Mouse (Mus musculus) MEL (cell line): ENCODE measurements around the gene Mrpl17. TPM values are rescaled to one million over a fixed set of nuclear protein-coding genes. Genes with fewer than 3 reads are reported as not detected.

ENCODE experiments used
- DNase-seq: peaks from one replicate; pipeline ENCODE4 v3.0.0; 2011; ENCODE audit warnings: low read depth, low spot score
- H3K27ac ChIP-seq: 2 replicates; pipeline ENCODE4 v1.5.1; 2012; ENCODE audit warnings: low read depth, mild to moderate bottlenecking, control low read depth, low read length, moderate library complexity; ENCODE audit not compliant: control insufficient read depth
- H3K27me3 ChIP-seq, 2 experiments: fragments of 150-350 bp in 1 of 2; sonication (generic) in 1 of 2; 2 replicates each; pipeline ENCODE4 v1.6.1; 2012; ENCODE audit warnings: low read length in 2 of 2, mild to moderate bottlenecking in 2 of 2, improper control_type of control experiment in 1 of 2, moderate library complexity in 1 of 2; ENCODE audit not compliant: insufficient read depth in 2 of 2, control insufficient read depth in 1 of 2
- H3K36me3 ChIP-seq, 2 experiments: 2 replicates each; pipeline ENCODE4 v1.6.1; 2012 to 2014; ENCODE audit warnings: low read length in 2 of 2, improper control_type of control experiment in 1 of 2, inconsistent platforms in 1 of 2, mild to moderate bottlenecking in 1 of 2; ENCODE audit not compliant: insufficient read depth in 2 of 2, control insufficient read depth in 1 of 2
- H3K4me1 ChIP-seq, 2 experiments: fragments of 150-350 bp in 1 of 2; sonication (generic) in 1 of 2; 2 replicates each; pipeline ENCODE4 v1.6.1; 2012; ENCODE audit warnings: low read length in 2 of 2, improper control_type of control experiment in 1 of 2, mild to moderate bottlenecking in 1 of 2; ENCODE audit not compliant: insufficient read depth in 2 of 2, control insufficient read depth in 1 of 2
- H3K4me3 ChIP-seq, 2 experiments: fragments of 150-350 bp in 1 of 2; sonication (generic) in 1 of 2; 2 replicates each; pipeline ENCODE4 v1.5.1; 2012; ENCODE audit warnings: low read depth in 2 of 2, low read length in 2 of 2, mild to moderate bottlenecking in 2 of 2, moderate library complexity in 2 of 2, control low read depth in 1 of 2, improper control_type of control experiment in 1 of 2; ENCODE audit not compliant: control insufficient read depth in 1 of 2, insufficient read depth in 1 of 2
- H3K79me2 ChIP-seq: 2 replicates; pipeline ENCODE4 v1.6.1; 2012; ENCODE audit warnings: mild to moderate bottlenecking, low read length, moderate library complexity; ENCODE audit not compliant: control insufficient read depth, poor library complexity, insufficient read depth
- H3K9ac ChIP-seq: 2 replicates; pipeline ENCODE4 v1.6.1; 2012; ENCODE audit warnings: low read depth, mild to moderate bottlenecking, control low read depth, low read length, moderate library complexity; ENCODE audit not compliant: control insufficient read depth, poor library complexity, severe bottlenecking
- H3K9me3 ChIP-seq: fragments of 150-350 bp; sonication (generic); replicated peaks from 2 replicates; pipeline ENCODE4 v1.6.1; 2012; ENCODE audit warnings: mild to moderate bottlenecking, low read length, improper control_type of control experiment, moderate library complexity; ENCODE audit not compliant: insufficient read depth
- CHD1 ChIP-seq: IDR thresholded peaks from 2 replicates; pipeline ENCODE4 v1.6.1; 2012; ENCODE audit warnings: low read depth, mild to moderate bottlenecking, inconsistent platforms, low read length, improper control_type of control experiment
- CHD2 ChIP-seq: IDR thresholded peaks from 2 replicates; pipeline ENCODE4 v1.6.1; 2011; ENCODE audit warnings: low read length, improper control_type of control experiment
- CTCF ChIP-seq, 3 experiments: IDR thresholded peaks in 2 of 3; conservative IDR thresholded peaks in 1 of 3; 2 replicates each; pipeline ENCODE4 v1.5.1; 2011 to 2012; ENCODE audit warnings: low read length in 3 of 3, low read depth in 2 of 3, mild to moderate bottlenecking in 2 of 3, improper control_type of control experiment in 1 of 3, inconsistent platforms in 1 of 3, mixed read lengths in 1 of 3, moderate library complexity in 1 of 3; ENCODE audit not compliant: control insufficient read depth in 1 of 3, insufficient read depth in 1 of 3, poor library complexity in 1 of 3, severe bottlenecking in 1 of 3
- E2F4 ChIP-seq: IDR thresholded peaks from 2 replicates; pipeline ENCODE4 v1.6.1; 2011; ENCODE audit warnings: low read depth, low read length, improper control_type of control experiment, borderline replicate concordance
- ELF1 ChIP-seq: IDR thresholded peaks from 2 replicates; pipeline ENCODE4 v1.6.1; 2014; ENCODE audit warnings: low read depth, mild to moderate bottlenecking, inconsistent platforms, low read length, improper control_type of control experiment, moderate library complexity
- GATA1 ChIP-seq: IDR thresholded peaks from 2 replicates; pipeline ENCODE4 v1.6.1; 2011; ENCODE audit warnings: low read depth, low read length, improper control_type of control experiment
- JUND ChIP-seq: IDR thresholded peaks from 2 replicates; pipeline ENCODE4 v1.6.1; 2011; ENCODE audit warnings: low read depth, mild to moderate bottlenecking, improper control_type of control experiment, low read length
- KAT2A ChIP-seq: conservative IDR thresholded peaks from 2 replicates; pipeline ENCODE4 v1.6.1; 2012; ENCODE audit warnings: low read depth, low read length, improper control_type of control experiment, inconsistent platforms
- MAZ ChIP-seq: IDR thresholded peaks from 2 replicates; pipeline ENCODE4 v1.6.1; 2012; ENCODE audit warnings: low read depth, mild to moderate bottlenecking, inconsistent platforms, low read length, improper control_type of control experiment
- MEF2A ChIP-seq: IDR thresholded peaks from 2 replicates; pipeline ENCODE4 v1.6.1; 2014; ENCODE audit warnings: low read depth, mild to moderate bottlenecking, inconsistent platforms, low read length, improper control_type of control experiment; ENCODE audit not compliant: poor library complexity, insufficient replicate concordance, severe bottlenecking; ENCODE audit errors: extremely low read depth
- MXI1 ChIP-seq: IDR thresholded peaks from 2 replicates; pipeline ENCODE4 v1.6.1; 2011; ENCODE audit warnings: mild to moderate bottlenecking, low read depth, low read length, improper control_type of control experiment
- MYB ChIP-seq: IDR thresholded peaks from 2 replicates; pipeline ENCODE4 v1.6.1; 2011; ENCODE audit warnings: mild to moderate bottlenecking, low read depth, low read length, improper control_type of control experiment
- NELFE ChIP-seq: IDR thresholded peaks from 2 replicates; pipeline ENCODE4 v1.6.1; 2011; ENCODE audit warnings: low read depth, low read length, improper control_type of control experiment
- POLR2AphosphoS2 ChIP-seq: IDR thresholded peaks from 2 replicates; pipeline ENCODE4 v1.6.1; 2011; ENCODE audit warnings: low read length, improper control_type of control experiment
- POLR2AphosphoS5 ChIP-seq: IDR thresholded peaks from 2 replicates; pipeline ENCODE4 v1.6.1; 2012; ENCODE audit warnings: low read depth, borderline replicate concordance, mild to moderate bottlenecking, inconsistent platforms, low read length, moderate library complexity, mixed read lengths
- RCOR1 ChIP-seq: IDR thresholded peaks from 2 replicates; pipeline ENCODE4 v1.6.1; 2012; ENCODE audit warnings: low read depth, mild to moderate bottlenecking, inconsistent platforms, low read length, improper control_type of control experiment
- SIN3A ChIP-seq: IDR thresholded peaks from 2 replicates; pipeline ENCODE4 v1.6.1; 2012; ENCODE audit warnings: low read length, improper control_type of control experiment, inconsistent platforms
- TAL1 ChIP-seq: IDR thresholded peaks from 2 replicates; pipeline ENCODE4 v1.6.1; 2012; ENCODE audit warnings: mild to moderate bottlenecking, inconsistent platforms, low read length, moderate library complexity, mixed read lengths
- TCF12 ChIP-seq: IDR thresholded peaks from 2 replicates; pipeline ENCODE4 v1.6.1; 2014; ENCODE audit warnings: low read depth, mild to moderate bottlenecking, inconsistent platforms, low read length, improper control_type of control experiment, moderate library complexity
- ZKSCAN1 ChIP-seq: IDR thresholded peaks from 2 replicates; pipeline ENCODE4 v1.6.1; 2012; ENCODE audit warnings: low read depth, mild to moderate bottlenecking, inconsistent platforms, low read length, improper control_type of control experiment, moderate library complexity
- ZMIZ1 ChIP-seq: IDR thresholded peaks from 2 replicates; pipeline ENCODE4 v1.6.1; 2012; ENCODE audit warnings: low read depth, mild to moderate bottlenecking, inconsistent platforms, low read length, improper control_type of control experiment, moderate library complexity
- ZNF384 ChIP-seq: IDR thresholded peaks from 2 replicates; pipeline ENCODE4 v1.6.1; 2012; ENCODE audit warnings: low read depth, mild to moderate bottlenecking, inconsistent platforms, low read length, improper control_type of control experiment
- polyA plus RNA-seq, 2 experiments: library from polyadenylated mRNA; stranded (reverse) in 1 of 2; unstranded in 1 of 2; fragments of >175 nt in 1 of 2; fragments of >200 nt in 1 of 2; gene quantifications; 2 replicates each; pipeline versions ENCODE4 v1.2.1 to v1.2.4; 2012; ENCODE audit warnings: low replicate concordance in 2 of 2, low read depth in 1 of 2; ENCODE audit not compliant: insufficient read length in 2 of 2, insufficient read depth in 1 of 2, missing spikeins in 1 of 2
- total RNA-seq: library from RNA; depleted of rRNA; stranded (reverse); fragments of 300-350 nt; gene quantifications from 2 replicates; pipeline ENCODE4 v1.2.3, GENCODE M21; 2012

The Mrpl17 gene
- total and polyA plus RNA-seq, 3 experiments: 196 to 230 TPM; not detected in 1

DNA sequence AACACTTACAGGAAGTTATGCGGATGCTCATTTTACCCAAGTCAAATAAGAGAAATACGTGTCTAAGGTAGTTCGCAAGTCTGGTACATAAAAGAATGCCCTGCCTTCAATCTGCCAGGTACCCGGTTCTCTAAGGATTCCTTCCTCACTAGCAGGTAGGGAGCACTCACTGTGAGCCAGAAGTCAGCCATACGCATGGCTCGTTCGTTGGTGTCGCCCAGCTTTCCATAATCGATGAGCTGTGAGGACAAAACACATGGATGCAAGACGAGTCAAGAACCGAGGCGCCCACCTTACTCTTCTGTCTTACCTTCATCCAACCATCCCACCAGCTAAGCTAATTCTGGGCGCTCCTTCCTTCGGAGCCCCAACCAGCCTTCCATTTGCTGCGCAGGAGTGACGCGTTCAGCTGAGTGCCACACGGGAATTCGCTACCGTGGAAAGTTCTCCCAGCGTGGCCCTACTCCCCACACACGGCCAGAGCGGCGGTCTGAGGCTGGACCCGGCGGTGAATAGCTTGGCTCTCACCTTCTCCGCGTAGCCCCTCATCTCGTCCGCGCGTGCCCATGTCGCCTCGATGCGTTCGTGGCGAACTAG is 521 bp downstream of the Mrpl17 start (continued):
- TF ChIP-seq KAT2A (0 out of 2 replicates have a peak, but pooled peaks have one; percentile 12), MXI1 (no peak), TCF12 (no peak), ZKSCAN1 (no peak), POLR2AphosphoS2 (peak; percentile 15; the same call in 1 of the 2 replicates), ZMIZ1 (no peak), POLR2AphosphoS5 (no peak)

DNA sequence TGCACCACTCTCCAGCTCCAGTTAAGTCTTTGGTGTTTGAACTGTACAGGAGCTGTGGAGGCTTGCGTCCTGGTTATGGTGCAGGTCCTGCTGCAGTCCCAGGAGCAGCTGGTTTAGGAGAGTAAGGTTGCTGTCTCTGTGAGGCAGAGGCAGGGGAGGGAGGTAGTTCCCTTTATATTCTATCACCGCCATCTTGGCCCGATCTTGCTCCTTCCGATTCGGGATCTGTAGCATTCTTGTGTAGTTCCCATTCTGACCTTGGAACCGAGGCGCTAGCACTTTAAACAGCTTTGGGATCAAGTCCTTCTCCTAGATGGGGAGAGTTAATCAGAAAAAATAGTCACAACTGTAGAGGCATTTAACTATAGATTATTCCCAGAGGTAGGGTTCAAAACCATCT is 1.1 kb downstream of the Mrpl17 start:
- Histone ChIP-seq H3K4me1 (peaks cover 0 to 17% of the 10 kb centered on the region in 2 experiments; a peak in 3 of 4 replicates), H3K36me3 (peaks cover 5 to 17% of the 10 kb centered on the region in 2 experiments; a peak in 3 of 4 replicates), H3K79me2 (peaks cover 12% of the 10 kb centered on the region), H3K27ac (peak overlapping the region; percentile 68; the same call in 1 of the 2 replicates), H3K27me3 (peaks cover 0 to 1% of the 10 kb centered on the region in 2 experiments; a peak in 1 of 4 replicates), H3K9me3 (no peaks in the 10 kb centered on the region), H3K9ac (peak overlapping the region; percentile 95), H3K4me3 (peak overlapping the region; percentile 78 to 91)
- TF ChIP-seq MEF2A: no peak
- no peak for TF ChIP-seq KAT2A
- TF ChIP-seq GATA1: no peak
- peak; percentile 57 for DNase-seq

DNA sequence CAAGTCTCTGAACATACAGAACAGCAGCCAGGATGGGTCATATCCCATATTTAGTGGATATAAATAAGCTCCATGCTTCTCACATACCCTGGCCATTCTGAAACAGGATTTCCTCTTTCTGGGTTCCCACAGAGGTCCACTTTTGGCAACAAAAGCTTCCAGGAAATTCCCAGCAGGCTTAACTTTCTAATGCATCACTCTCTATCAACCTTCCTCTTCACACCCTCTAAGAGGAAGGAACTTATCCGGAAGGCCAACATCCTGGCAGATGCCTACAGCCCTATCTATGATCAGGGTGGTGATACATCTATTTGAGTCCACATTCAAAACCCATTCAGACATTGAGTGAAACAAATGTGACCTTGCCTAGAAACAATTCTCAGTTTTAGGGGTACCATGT is 2.5 kb downstream of the Mrpl17 start:
- H3K79me2 ChIP-seq: peaks cover 12% of the 10 kb centered on the region
- no peak overlapping the region for H3K4me3 ChIP-seq
- peaks cover 5 to 17% of the 10 kb centered on the region in 2 experiments; a peak in 3 of 4 replicates for H3K36me3 ChIP-seq
- no peaks in the 10 kb centered on the region for H3K9me3 ChIP-seq
- H3K27me3 ChIP-seq: no peaks in the 10 kb centered on the region
- TF ChIP-seq MAZ (no peak), SIN3A (no peak), RCOR1 (no peak), TAL1 (no peak), ZMIZ1 (no peak), ELF1 (no peak), CHD2 (no peak), JUND (no peak), MYB (no peak), NELFE (no peak), E2F4 (no peak), CTCF (IDR thresholded peaks at IDR 0.05 in 2 of 3, conservative IDR thresholded peaks at IDR 0.05 in 1 of 3; ENCODE audit: control insufficient read depth in 1 of 3, insufficient read depth in 1 of 3, low read depth in 2 of 3, low read length in 3 of 3, poor library complexity in 1 of 3, severe bottlenecking in 1 of 3) (no peak), GATA1 (no peak), ZNF384 (no peak), POLR2AphosphoS2 (no peak), CHD1 (no peak), TCF12 (no peak)
- H3K27ac ChIP-seq: no peak overlapping the region
- peaks cover 0 to 17% of the 10 kb centered on the region in 2 experiments; a peak in 3 of 4 replicates for H3K4me1 ChIP-seq
- DNase-seq: peak; percentile 18
- no peak overlapping the region for H3K9ac ChIP-seq
